27 mouse cellular contexts compared by ENCODE assay signal in genomic region chr4:136587221-136587827, GRCm38 (mm10). TPM values are rescaled to one million over a fixed set of nuclear protein-coding genes. Genes with fewer than 3 reads are reported as not detected.
DNase-seq lines count a peak whose midpoint lies in the region; ATAC-seq and TF ChIP-seq lines count a peak whose summit lies in the region.
"Had no signal": no experiment of that assay in that cellular context is flagged by ENCODE, and none has a peak within 500 bp of the region (broad histone marks: within the 10 kb centered on the region; RNA-seq: fewer than 3 reads in every experiment).

No protein-coding gene starts in this region.

- no peaks in the 10 kb centered on the region for H3K27me3 ChIP-seq in heart, embryonic 12.5 days (replicated peaks)
- no peaks in the 10 kb centered on the region for H3K27me3 ChIP-seq in heart, adult 2 months (ENCODE audit: control insufficient read depth, insufficient read depth, low read length)
- no peaks in the 10 kb centered on the region for H3K27me3 ChIP-seq in megakaryocyte, embryonic 14.5 days (replicated peaks)
- H3K27me3 ChIP-seq in neural tube, embryonic 15.5 days (replicated peaks): no peaks in the 10 kb centered on the region
- H3K27me3 ChIP-seq: embryonic facial prominence, embryonic 15.5 days; hindbrain, embryonic 13.5 days; stomach, embryonic 15.5 days had no signal

- no peak overlapping the region for H3K4me3 ChIP-seq in heart, embryonic 12.5 days
- no peak overlapping the region for H3K4me3 ChIP-seq in heart, adult 2 months
- peak overlapping the region; percentile 60 for H3K4me3 ChIP-seq in megakaryocyte, embryonic 14.5 days (replicated peaks)
- no peak overlapping the region for H3K4me3 ChIP-seq in neural tube, embryonic 15.5 days (replicated peaks)
- H3K4me3 ChIP-seq: embryonic facial prominence, embryonic 15.5 days; forebrain, embryonic 10.5 days; hindbrain, embryonic 13.5 days; left cerebral cortex, adult 2 months; stomach, embryonic 15.5 days had no signal

- H3K4me1 ChIP-seq in heart, embryonic 12.5 days (replicated peaks): peaks cover 23% of the 10 kb centered on the region
- peaks cover 8% of the 10 kb centered on the region for H3K4me1 ChIP-seq in heart, adult 2 months (ENCODE audit: control insufficient read depth, insufficient read depth, low read length)
- H3K4me1 ChIP-seq in megakaryocyte, embryonic 14.5 days: peaks cover 70% of the 10 kb centered on the region
- H3K4me1 ChIP-seq in neural tube, embryonic 15.5 days: peaks cover 38% of the 10 kb centered on the region

- no peak for TF ChIP-seq POLR2A in heart, adult 2 months (IDR thresholded peaks at IDR 0.05; ENCODE audit: insufficient read depth, low read depth, low read length)

- intact Hi-C loops in heart, adult 2 months (cut with DNase I): no loop called here

- no peak for DNase-seq in heart, adult 2 months
- DNase-seq: cerebellum, adult 2 months; heart, postnatal 10 days; kidney, postnatal 4 days; layer of hippocampus, adult 9-11 months; left cerebral cortex, postnatal 4 days; lung, postnatal 14 days; thymus, adult 18-20 months; thymus, postnatal 4 days had no signal

- WGBS in heart, embryonic 12.5 days: 90% methylated on average over 4 of the region's 4 CpGs
- WGBS in heart, adult 2 months: 86% methylated on average over 4 of the region's 4 CpGs
- 78% methylated on average over 4 of the region's 4 CpGs for WGBS in neural tube, embryonic 15.5 days

- H3K9ac ChIP-seq in heart, embryonic 12.5 days: no peak overlapping the region
- H3K9ac ChIP-seq in heart, adult 2 months (ENCODE audit: low read depth, low read length): no peak overlapping the region
- H3K9ac ChIP-seq in neural tube, embryonic 15.5 days (replicated peaks): no peak overlapping the region
- H3K9ac ChIP-seq: embryonic facial prominence, embryonic 15.5 days; hindbrain, embryonic 13.5 days; stomach, embryonic 15.5 days had no signal

- TF ChIP-seq EP300 in heart, adult 2 months (IDR thresholded peaks at IDR 0.05; ENCODE audit: insufficient read depth, low read depth, low read length): no peak

- ATAC-seq in heart, embryonic 12.5 days (ENCODE audit: insufficient number of reproducible peaks, low FRiP score): peak; percentile 51; the same call in 1 of the 2 replicates
- ATAC-seq in megakaryocyte, adult 5-6 weeks (ENCODE audit: poor library complexity, severe bottlenecking): no peak
- 0 out of 2 replicates have a peak, but pooled peaks have one; percentile 19 for ATAC-seq in erythroid progenitor cell, adult 5-6 weeks (replicated peaks; ENCODE audit: low FRiP score, poor library complexity, severe bottlenecking)
- ATAC-seq in neural tube, embryonic 15.5 days (ENCODE audit: low FRiP score): peak; percentile 65; the same call in 1 of the 2 replicates
- no peak for ATAC-seq in CD4-positive, CD25-positive, alpha-beta regulatory T cell, adult 4 months
- ATAC-seq: intestine, embryonic 16.5 days had no signal

- no peaks in the 10 kb centered on the region for H3K9me3 ChIP-seq in heart, embryonic 12.5 days (replicated peaks)
- H3K9me3 ChIP-seq in megakaryocyte, embryonic 14.5 days: no peaks in the 10 kb centered on the region
- H3K9me3 ChIP-seq in neural tube, embryonic 15.5 days (replicated peaks): no peaks in the 10 kb centered on the region
- H3K9me3 ChIP-seq: embryonic facial prominence, embryonic 15.5 days; forebrain, embryonic 10.5 days; hindbrain, embryonic 13.5 days; stomach, embryonic 15.5 days had no signal

- no peak overlapping the region for H3K4me2 ChIP-seq in heart, embryonic 12.5 days
- H3K4me2 ChIP-seq in neural tube, embryonic 15.5 days: no peak overlapping the region
- H3K4me2 ChIP-seq: embryonic facial prominence, embryonic 15.5 days; hindbrain, embryonic 13.5 days; midbrain, embryonic 11.5 days; stomach, embryonic 15.5 days had no signal

- H3K27ac ChIP-seq in heart, embryonic 12.5 days (ENCODE audit: poor library complexity, severe bottlenecking): no peak overlapping the region
- H3K27ac ChIP-seq in heart, adult 2 months: no peak overlapping the region
- no peak overlapping the region for H3K27ac ChIP-seq in neural tube, embryonic 15.5 days (replicated peaks)
- H3K27ac ChIP-seq: embryonic facial prominence, embryonic 15.5 days; forebrain, embryonic 10.5 days; hindbrain, embryonic 13.5 days; left cerebral cortex, adult 2 months; stomach, embryonic 15.5 days had no signal

- H3K36me3 ChIP-seq in heart, embryonic 12.5 days: peaks cover 14% of the 10 kb centered on the region; the same call in 1 of the 2 replicates
- peaks cover 6% of the 10 kb centered on the region for H3K36me3 ChIP-seq in heart, adult 2 months (ENCODE audit: control insufficient read depth, insufficient read depth, low read length)
- H3K36me3 ChIP-seq in megakaryocyte, embryonic 14.5 days (replicated peaks; ENCODE audit: low read length): peaks cover 59% of the 10 kb centered on the region
- peaks cover 7% of the 10 kb centered on the region; the same call in 1 of the 2 replicates for H3K36me3 ChIP-seq in neural tube, embryonic 15.5 days
- H3K36me3 ChIP-seq: stomach, embryonic 15.5 days had no signal

- no peak for TF ChIP-seq CTCF in heart, adult 2 months (IDR thresholded peaks at IDR 0.05)

- H3K79me2 ChIP-seq in heart, adult 2 months (replicated peaks; ENCODE audit: control insufficient read depth, insufficient read depth, low read length): peaks cover 8% of the 10 kb centered on the region

RNA-seq across cellular contexts. Expression of gene Kdm1a, which starts 15.2 kb away (rescaled TPM):
- polyA plus RNA-seq in heart, embryonic 12.5 days (2016; fragmentation: Nextera tagmentation; extraction: Ambion mirVana): 46.4 and 48.3 TPM in 2 replicates
- 10 to 100 TPM; 27.0 to 27.1 TPM for total RNA-seq in heart, adult 2 months (2021)
- 18.7 and 28.1 TPM in 2 replicates for polyA plus RNA-seq in heart, adult 2 months (2012; rRNA removed)
- polyA plus RNA-seq in megakaryocyte, embryonic 14.5 days (2012; ENCODE audit: insufficient read depth, low replicate concordance): 7.1 and 8.2 TPM in 2 replicates
- total RNA-seq in megakaryocyte, adult 5-6 weeks (2015): 24.1 and 25.8 TPM in 2 replicates
- 36.6 and 48.6 TPM in 2 replicates for total RNA-seq in megakaryocyte, adult 5-6 weeks (2017)
- total RNA-seq in erythroid progenitor cell, adult 5-6 weeks (2015; ENCODE audit: low replicate concordance): 32.8 and 38.1 TPM in 2 replicates
- 21.0 and 34.4 TPM in 2 replicates for total RNA-seq in erythroid progenitor cell, adult 5-6 weeks (2017; ENCODE audit: low replicate concordance)
- 46.6 and 49.8 TPM in 2 replicates for polyA plus RNA-seq in neural tube, embryonic 15.5 days (2015; fragmentation: Nextera tagmentation; extraction: Ambion mirVana)
- 10 to 100 TPM; 21.0 to 25.9 TPM for polyA plus RNA-seq in CD4-positive, CD25-positive, alpha-beta regulatory T cell, adult 4 months (2017; shearing (Covaris generic))

RNA-seq across cellular contexts. Expression of gene Tex46, which starts 22.9 kb away (rescaled TPM):
- polyA plus RNA-seq in heart, embryonic 12.5 days (2016; fragmentation: Nextera tagmentation; extraction: Ambion mirVana): not detected in 2 replicates
- total RNA-seq in heart, adult 2 months (2021): not detected
- not detected in 2 replicates for polyA plus RNA-seq in heart, adult 2 months (2012; rRNA removed)
- not detected in 2 replicates for polyA plus RNA-seq in megakaryocyte, embryonic 14.5 days (2012; ENCODE audit: insufficient read depth, low replicate concordance)
- total RNA-seq in megakaryocyte, adult 5-6 weeks (2015): not detected in 2 replicates
- not detected in 2 replicates for total RNA-seq in megakaryocyte, adult 5-6 weeks (2017)
- not detected in 2 replicates for total RNA-seq in erythroid progenitor cell, adult 5-6 weeks (2015; ENCODE audit: low replicate concordance)
- not detected in 2 replicates for total RNA-seq in erythroid progenitor cell, adult 5-6 weeks (2017; ENCODE audit: low replicate concordance)
- polyA plus RNA-seq in neural tube, embryonic 15.5 days (2015; fragmentation: Nextera tagmentation; extraction: Ambion mirVana): not detected in 2 replicates
- not detected for polyA plus RNA-seq in CD4-positive, CD25-positive, alpha-beta regulatory T cell, adult 4 months (2017; shearing (Covaris generic))
- total RNA-seq: adrenal gland, adult 18-20 months; gastrocnemius, adult 18-20 months; granulocyte monocyte progenitor cell, adult 5-6 weeks; heart, postnatal 10 days; left cerebral cortex, adult 2 months; left cerebral cortex, postnatal 4 days; liver, adult 2 months had no signal
- polyA plus RNA-seq: cerebellum, adult 2 months; embryonic facial prominence, embryonic 15.5 days; forebrain, embryonic 10.5 days; hindbrain, embryonic 13.5 days; intestine, embryonic 16.5 days; kidney, embryonic 14.5 days; liver, adult 2 months; midbrain, embryonic 11.5 days; stomach, embryonic 15.5 days had no signal

RNA-seq across cellular contexts. Expression of gene Lactbl1, which starts 35.1 kb away (rescaled TPM):
- not detected in 2 replicates for polyA plus RNA-seq in heart, embryonic 12.5 days (2016; fragmentation: Nextera tagmentation; extraction: Ambion mirVana)
- total RNA-seq in heart, adult 2 months (2021): not detected
- 0.08 and 0.18 TPM in 2 replicates for polyA plus RNA-seq in heart, adult 2 months (2012; rRNA removed)
- 0.04 TPM in 1 of 2 replicates, not detected in the other for polyA plus RNA-seq in megakaryocyte, embryonic 14.5 days (2012; ENCODE audit: insufficient read depth, low replicate concordance)
- not detected in 2 replicates for total RNA-seq in megakaryocyte, adult 5-6 weeks (2015)
- total RNA-seq in megakaryocyte, adult 5-6 weeks (2017): 0.16 TPM in 1 of 2 replicates, not detected in the other
- not detected in 2 replicates for total RNA-seq in erythroid progenitor cell, adult 5-6 weeks (2015; ENCODE audit: low replicate concordance)
- total RNA-seq in erythroid progenitor cell, adult 5-6 weeks (2017; ENCODE audit: low replicate concordance): not detected in 2 replicates
- 0.05 and 0.10 TPM in 2 replicates for polyA plus RNA-seq in neural tube, embryonic 15.5 days (2015; fragmentation: Nextera tagmentation; extraction: Ambion mirVana)
- under 1 TPM in 1 of 2 experiments, not detected in 1; 0.17 TPM for polyA plus RNA-seq in CD4-positive, CD25-positive, alpha-beta regulatory T cell, adult 4 months (2017; shearing (Covaris generic))
- total RNA-seq: adrenal gland, adult 18-20 months; gastrocnemius, adult 18-20 months; granulocyte monocyte progenitor cell, adult 5-6 weeks; heart, postnatal 10 days; liver, adult 2 months had no signal
- polyA plus RNA-seq: embryonic facial prominence, embryonic 15.5 days; forebrain, embryonic 10.5 days; hindbrain, embryonic 13.5 days; intestine, embryonic 16.5 days; kidney, embryonic 14.5 days; liver, adult 2 months; midbrain, embryonic 11.5 days; stomach, embryonic 15.5 days had no signal

Comparison
In these comparisons a context has a peak if more than half of its experiments do, and no peak if none do; other contexts are left out.
1. ATAC-seq: peak in heart, embryonic 12.5 days (single experiment), erythroid progenitor cell, adult 5-6 weeks (single experiment) and neural tube, embryonic 15.5 days (single experiment); none in megakaryocyte, adult 5-6 weeks (single experiment) and CD4-positive, CD25-positive, alpha-beta regulatory T cell, adult 4 months (single experiment).